ENCODE assay signal across 8 mouse cellular contexts in the genomic region with DNA sequence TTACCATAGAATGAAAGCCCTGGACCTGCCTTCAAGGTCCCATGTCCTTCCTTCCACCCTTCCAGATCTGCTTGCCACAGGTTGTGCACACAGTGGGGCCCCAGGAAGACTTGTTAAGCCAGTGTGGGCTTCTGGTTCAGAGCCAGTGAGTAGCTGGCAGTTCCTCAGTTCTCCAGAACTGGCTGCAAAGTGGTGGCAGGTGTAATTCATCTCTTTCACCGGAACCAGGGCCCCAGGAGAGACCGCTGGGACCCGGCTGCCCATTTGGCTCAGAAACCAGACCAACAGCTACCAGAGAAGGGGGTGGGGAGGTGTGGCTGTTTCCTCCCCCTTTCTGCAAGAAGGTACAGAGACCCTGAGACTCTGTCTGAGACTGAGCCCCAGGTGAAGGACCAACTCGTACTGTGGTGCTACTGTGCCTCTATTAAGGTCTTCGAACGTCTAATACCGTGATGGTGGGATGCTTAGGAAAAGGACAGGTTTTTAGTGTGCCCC. TPM values are rescaled to one million over a fixed set of nuclear protein-coding genes. Genes with fewer than 3 reads are reported as not detected.
DNase-seq lines count a peak whose midpoint lies in the region; ATAC-seq and TF ChIP-seq lines count a peak whose summit lies in the region.

No protein-coding gene starts in this region.

- H3K4me2 ChIP-seq in intestine, postnatal 0 days (replicated peaks; ENCODE audit: low read depth), result peak overlapping the region; percentile 98
- peak overlapping the region; percentile 94 for H3K4me2 ChIP-seq in lung, embryonic 15.5 days
- H3K4me2 ChIP-seq in stomach, embryonic 15.5 days, result peak overlapping the region; percentile 98

- WGBS in intestine, postnatal 0 days, result 26% methylated on average over 7 of the region's 7 CpGs
- WGBS in lung, embryonic 15.5 days, result 7% methylated on average over 7 of the region's 7 CpGs
- WGBS in stomach, embryonic 15.5 days, result 9% methylated on average over 7 of the region's 7 CpGs

- TF ChIP-seq CTCF in intestine, postnatal 0 days (IDR thresholded peaks at IDR 0.05; ENCODE audit: low read depth), result no peak

- H3K4me3 ChIP-seq in intestine, postnatal 0 days (ENCODE audit: low read depth, low read length), result peak overlapping the region; percentile 72; the same call in 1 of the 2 replicates
- peak overlapping the region; percentile 63 for H3K4me3 ChIP-seq in lung, embryonic 15.5 days
- peak overlapping the region; percentile 73 for H3K4me3 ChIP-seq in stomach, embryonic 15.5 days (replicated peaks)

- no peak overlapping the region for H3K9ac ChIP-seq in intestine, postnatal 0 days (ENCODE audit: low read depth, low read length)
- peak overlapping the region; percentile 56; the same call in 1 of the 2 replicates for H3K9ac ChIP-seq in lung, embryonic 15.5 days
- H3K9ac ChIP-seq in stomach, embryonic 15.5 days, result no peak overlapping the region

- no peak overlapping the region for H3K27ac ChIP-seq in intestine, postnatal 0 days (ENCODE audit: low read depth, low read length)
- H3K27ac ChIP-seq in lung, embryonic 15.5 days, result no peak overlapping the region
- no peak overlapping the region for H3K27ac ChIP-seq in stomach, embryonic 15.5 days

- H3K9me3 ChIP-seq in intestine, postnatal 0 days (ENCODE audit: control insufficient read depth), result no peaks in the 10 kb centered on the region
- H3K9me3 ChIP-seq in lung, embryonic 15.5 days, result no peaks in the 10 kb centered on the region
- no peaks in the 10 kb centered on the region for H3K9me3 ChIP-seq in stomach, embryonic 15.5 days

- H3K27me3 ChIP-seq in intestine, postnatal 0 days (replicated peaks; ENCODE audit: control insufficient read depth, insufficient read depth, low read length), result no peaks in the 10 kb centered on the region
- no peaks in the 10 kb centered on the region for H3K27me3 ChIP-seq in lung, embryonic 15.5 days
- no peaks in the 10 kb centered on the region for H3K27me3 ChIP-seq in stomach, embryonic 15.5 days (replicated peaks)

- peaks cover 4% of the 10 kb centered on the region; the same call in 1 of the 2 replicates for H3K4me1 ChIP-seq in intestine, postnatal 0 days (replicated peaks; ENCODE audit: control insufficient read depth, insufficient read depth, low read length)
- peaks cover 15% of the 10 kb centered on the region for H3K4me1 ChIP-seq in lung, embryonic 15.5 days
- H3K4me1 ChIP-seq in stomach, embryonic 15.5 days, result peaks cover 11% of the 10 kb centered on the region

- DNase-seq in R1 (ENCODE audit: low read depth, low spot score), result peak; percentile 20
- DNase-seq in cerebellum, adult 18-20 months, result peak; percentile 93 to 96
- peak; percentile 21 for DNase-seq in gastrocnemius, postnatal 10 days
- DNase-seq in embryo, embryonic 10 days (ENCODE audit: low spot score), result no peak
- DNase-seq in thymus, postnatal 4 days, result no peak

- H3K36me3 ChIP-seq in intestine, postnatal 0 days (ENCODE audit: control insufficient read depth, insufficient read depth), result no peaks in the 10 kb centered on the region
- no peaks in the 10 kb centered on the region for H3K36me3 ChIP-seq in lung, embryonic 15.5 days
- no peaks in the 10 kb centered on the region for H3K36me3 ChIP-seq in stomach, embryonic 15.5 days

- ATAC-seq in intestine, postnatal 0 days, result no peak
- peak; percentile 32; the same call in 1 of the 2 replicates for ATAC-seq in lung, embryonic 15.5 days (ENCODE audit: borderline replicate concordance, extremely low read depth, low FRiP score, low TSS enrichment)
- no peak for ATAC-seq in stomach, embryonic 15.5 days (ENCODE audit: insufficient read depth, low FRiP score, low read depth)

RNA-seq across cellular contexts. Expression of a gene that starts 7.8 kb away (rescaled TPM):
- 10 to 100 TPM in 1 of 2 experiments, 1 to 10 TPM in 1; 9.6 to 14.5 TPM for total RNA-seq in gastrocnemius, postnatal 10 days (2021)
- 0.56 and 0.68 TPM in 2 replicates for polyA plus RNA-seq in intestine, postnatal 0 days (2015; fragmentation: Nextera tagmentation; extraction: Ambion mirVana)
- polyA plus RNA-seq in lung, embryonic 15.5 days (2015; fragmentation: Nextera tagmentation; extraction: Ambion mirVana), result 2.8 and 3.3 TPM in 2 replicates
- 2.4 and 3.1 TPM in 2 replicates for polyA plus RNA-seq in stomach, embryonic 15.5 days (2015; fragmentation: Nextera tagmentation; extraction: Ambion mirVana)

RNA-seq across cellular contexts. Expression of a gene that starts 19.7 kb away (rescaled TPM):
- 10 to 100 TPM; 53.7 to 55.1 TPM for total RNA-seq in gastrocnemius, postnatal 10 days (2021)
- polyA plus RNA-seq in intestine, postnatal 0 days (2015; fragmentation: Nextera tagmentation; extraction: Ambion mirVana), result 18.1 and 18.2 TPM in 2 replicates
- 59.2 and 66.1 TPM in 2 replicates for polyA plus RNA-seq in lung, embryonic 15.5 days (2015; fragmentation: Nextera tagmentation; extraction: Ambion mirVana)
- polyA plus RNA-seq in stomach, embryonic 15.5 days (2015; fragmentation: Nextera tagmentation; extraction: Ambion mirVana), result 50.0 and 52.9 TPM in 2 replicates

RNA-seq across cellular contexts. Expression of a gene that starts 19.9 kb away (rescaled TPM):
- 1 to 10 TPM; 2.2 to 3.6 TPM for total RNA-seq in gastrocnemius, postnatal 10 days (2021)
- polyA plus RNA-seq in intestine, postnatal 0 days (2015; fragmentation: Nextera tagmentation; extraction: Ambion mirVana), result 5.2 and 6.5 TPM in 2 replicates
- 34.5 and 34.7 TPM in 2 replicates for polyA plus RNA-seq in lung, embryonic 15.5 days (2015; fragmentation: Nextera tagmentation; extraction: Ambion mirVana)
- 24.6 and 26.4 TPM in 2 replicates for polyA plus RNA-seq in stomach, embryonic 15.5 days (2015; fragmentation: Nextera tagmentation; extraction: Ambion mirVana)

RNA-seq across cellular contexts. Expression of a gene that starts 24.0 kb away (rescaled TPM):
- total RNA-seq in gastrocnemius, postnatal 10 days (2021), result not detected
- polyA plus RNA-seq in intestine, postnatal 0 days (2015; fragmentation: Nextera tagmentation; extraction: Ambion mirVana), result 40.1 and 63.8 TPM in 2 replicates
- 10.6 and 13.3 TPM in 2 replicates for polyA plus RNA-seq in lung, embryonic 15.5 days (2015; fragmentation: Nextera tagmentation; extraction: Ambion mirVana)
- polyA plus RNA-seq in stomach, embryonic 15.5 days (2015; fragmentation: Nextera tagmentation; extraction: Ambion mirVana), result 47.5 and 50.8 TPM in 2 replicates

RNA-seq across cellular contexts. Expression of a gene that starts 29.8 kb away (rescaled TPM):
- total RNA-seq in gastrocnemius, postnatal 10 days (2021), result not detected
- polyA plus RNA-seq in intestine, postnatal 0 days (2015; fragmentation: Nextera tagmentation; extraction: Ambion mirVana), result not detected in 2 replicates
- polyA plus RNA-seq in lung, embryonic 15.5 days (2015; fragmentation: Nextera tagmentation; extraction: Ambion mirVana), result not detected in 2 replicates
- not detected in 2 replicates for polyA plus RNA-seq in stomach, embryonic 15.5 days (2015; fragmentation: Nextera tagmentation; extraction: Ambion mirVana)

Comparison
In these comparisons a context has a peak if more than half of its experiments do, and no peak if none do; other contexts are left out.
1. DNase-seq: peak in R1 (single experiment), cerebellum, adult 18-20 months (2 of 2) and gastrocnemius, postnatal 10 days (single experiment); none in embryo, embryonic 10 days (single experiment) and thymus, postnatal 4 days (single experiment).
2. Peak in every context shown above with its lines, with median percentiles within 50 percentile points of each other: H3K4me2 ChIP-seq and H3K4me3 ChIP-seq.